Mouse (Mus musculus): ENCODE measurements around the gene Maff. TPM values are rescaled to one million over a fixed set of nuclear protein-coding genes. Genes with fewer than 3 reads are reported as not detected.

Gene Maff
- polyA plus RNA-seq, 1 experiment from 2014 or later, result 1.1 TPM

DNA sequence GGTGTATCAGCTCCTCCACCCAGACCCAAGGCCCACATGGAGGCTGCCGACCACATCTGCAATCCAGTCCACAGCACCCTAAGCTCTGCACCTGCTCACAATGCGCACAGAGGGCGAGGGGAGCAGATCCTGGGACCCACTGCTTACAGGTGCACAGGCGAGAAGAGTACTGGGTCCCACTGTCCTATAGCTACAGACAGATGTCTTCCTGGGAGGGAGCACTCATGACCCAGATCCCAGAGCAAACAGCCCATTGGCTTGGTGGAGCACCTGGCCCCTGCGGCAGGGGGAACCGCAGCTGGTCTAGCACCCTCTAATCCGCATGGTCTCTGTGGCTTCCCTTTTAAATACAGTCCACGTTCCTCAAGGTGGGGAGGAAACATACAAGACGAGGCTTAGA, 35.2 kb downstream of the Maff start:
- H3K9ac ChIP-seq (replicated peaks; ENCODE audit: low read depth, low read length), result no peak overlapping the region
- no peak overlapping the region for H3K4me2 ChIP-seq (ENCODE audit: low read length)
- 87% methylated on average over 9 of the region's 9 CpGs for WGBS
- no peaks in the 10 kb centered on the region for H3K9me3 ChIP-seq (ENCODE audit: control insufficient read depth, low read length)
- H3K36me3 ChIP-seq (ENCODE audit: control insufficient read depth, insufficient read depth), result no peaks in the 10 kb centered on the region; the same call in 1 of the 2 replicates
- H3K27ac ChIP-seq (ENCODE audit: low read length), result peak overlapping the region; percentile 53
- H3K4me1 ChIP-seq (replicated peaks; ENCODE audit: control insufficient read depth, insufficient read depth, low read length), result peaks cover 20% of the 10 kb centered on the region
- H3K4me3 ChIP-seq (replicated peaks; ENCODE audit: low read length), result no peak overlapping the region
- ATAC-seq, result no peak
- no peaks in the 10 kb centered on the region for H3K27me3 ChIP-seq (replicated peaks; ENCODE audit: control insufficient read depth, insufficient read depth, low read length)

DNA sequence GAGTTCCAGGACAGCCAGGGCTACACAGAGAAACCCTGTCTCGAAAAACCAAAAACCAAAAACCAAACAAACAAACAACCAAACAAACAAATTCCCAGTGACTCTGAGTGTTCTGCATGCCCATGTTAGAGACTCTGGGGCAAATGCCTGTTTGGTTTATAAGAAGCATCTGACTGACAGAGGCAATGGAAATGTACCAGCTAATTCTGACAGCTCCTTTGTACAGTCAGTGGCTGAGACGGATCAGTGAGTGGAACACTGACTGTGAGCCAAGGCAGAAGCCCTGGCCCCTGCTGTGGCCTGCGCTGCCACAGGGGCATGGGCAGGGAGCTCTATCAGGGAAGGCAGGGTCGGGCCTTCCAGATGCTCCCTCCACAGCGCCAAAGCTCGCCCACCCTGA, 40.7 kb downstream of the Maff start:
- no peak for ATAC-seq
- Histone ChIP-seq H3K4me3 (replicated peaks; ENCODE audit: low read length) (no peak overlapping the region), H3K27ac (ENCODE audit: low read length) (no peak overlapping the region), H3K9ac (replicated peaks; ENCODE audit: low read depth, low read length) (no peak overlapping the region), H3K4me2 (ENCODE audit: low read length) (no peak overlapping the region), H3K4me1 (replicated peaks; ENCODE audit: control insufficient read depth, insufficient read depth, low read length) (peaks cover 10% of the 10 kb centered on the region; the same call in 1 of the 2 replicates), H3K27me3 (replicated peaks; ENCODE audit: control insufficient read depth, insufficient read depth, low read length) (no peaks in the 10 kb centered on the region), H3K36me3 (ENCODE audit: control insufficient read depth, insufficient read depth) (no peaks in the 10 kb centered on the region; the same call in 1 of the 2 replicates), H3K9me3 (ENCODE audit: control insufficient read depth, low read length) (no peaks in the 10 kb centered on the region)
- WGBS, result 66% methylated on average over 6 of the region's 6 CpGs

DNA sequence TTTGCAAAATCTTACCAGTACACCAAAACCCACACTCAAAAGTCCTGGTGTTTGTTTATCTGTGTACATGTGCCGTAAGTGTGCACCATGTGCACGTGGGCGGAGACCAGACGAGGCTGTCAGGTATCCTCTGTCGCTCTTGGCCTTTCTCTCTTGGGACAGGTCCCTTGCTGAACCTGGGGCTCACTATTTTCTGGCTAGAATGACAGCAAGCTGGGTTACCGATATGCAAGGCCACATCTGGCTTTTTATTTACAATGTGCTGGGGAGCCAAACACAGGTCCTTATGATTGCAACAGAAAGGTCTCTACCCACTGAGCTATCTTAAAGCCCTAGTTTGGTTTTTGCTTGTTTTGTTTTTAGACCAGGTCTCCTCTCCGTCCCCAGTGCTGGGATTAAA, 41.2 kb downstream of the Maff start:
- 94% methylated on average over 7 of the region's 7 CpGs for WGBS
- Histone ChIP-seq H3K27ac (ENCODE audit: low read length) (no peak overlapping the region), H3K4me1 (replicated peaks; ENCODE audit: control insufficient read depth, insufficient read depth, low read length) (peaks cover 10% of the 10 kb centered on the region; the same call in 1 of the 2 replicates), H3K4me3 (replicated peaks; ENCODE audit: low read length) (no peak overlapping the region), H3K27me3 (replicated peaks; ENCODE audit: control insufficient read depth, insufficient read depth, low read length) (no peaks in the 10 kb centered on the region), H3K9ac (replicated peaks; ENCODE audit: low read depth, low read length) (no peak overlapping the region), H3K9me3 (ENCODE audit: control insufficient read depth, low read length) (no peaks in the 10 kb centered on the region), H3K36me3 (ENCODE audit: control insufficient read depth, insufficient read depth) (no peaks in the 10 kb centered on the region; the same call in 1 of the 2 replicates), H3K4me2 (ENCODE audit: low read length) (no peak overlapping the region)
- ATAC-seq, result no peak

GRCm38 (mm10) chr15:79388171-79388570, 41.8 kb downstream of the Maff start:
- no peaks in the 10 kb centered on the region; the same call in 1 of the 2 replicates for H3K36me3 ChIP-seq (ENCODE audit: control insufficient read depth, insufficient read depth)
- H3K4me1 ChIP-seq (replicated peaks; ENCODE audit: control insufficient read depth, insufficient read depth, low read length), result peaks cover 8% of the 10 kb centered on the region; the same call in 1 of the 2 replicates
- H3K27me3 ChIP-seq (replicated peaks; ENCODE audit: control insufficient read depth, insufficient read depth, low read length), result no peaks in the 10 kb centered on the region
- no peak overlapping the region for H3K9ac ChIP-seq (replicated peaks; ENCODE audit: low read depth, low read length)
- no peak overlapping the region for H3K4me3 ChIP-seq (replicated peaks; ENCODE audit: low read length)
- ATAC-seq, result no peak
- 82% methylated on average over 6 of the region's 6 CpGs for WGBS
- no peaks in the 10 kb centered on the region for H3K9me3 ChIP-seq (ENCODE audit: control insufficient read depth, low read length)
- no peak overlapping the region for H3K27ac ChIP-seq (ENCODE audit: low read length)
- H3K4me2 ChIP-seq (ENCODE audit: low read length), result no peak overlapping the region

DNA sequence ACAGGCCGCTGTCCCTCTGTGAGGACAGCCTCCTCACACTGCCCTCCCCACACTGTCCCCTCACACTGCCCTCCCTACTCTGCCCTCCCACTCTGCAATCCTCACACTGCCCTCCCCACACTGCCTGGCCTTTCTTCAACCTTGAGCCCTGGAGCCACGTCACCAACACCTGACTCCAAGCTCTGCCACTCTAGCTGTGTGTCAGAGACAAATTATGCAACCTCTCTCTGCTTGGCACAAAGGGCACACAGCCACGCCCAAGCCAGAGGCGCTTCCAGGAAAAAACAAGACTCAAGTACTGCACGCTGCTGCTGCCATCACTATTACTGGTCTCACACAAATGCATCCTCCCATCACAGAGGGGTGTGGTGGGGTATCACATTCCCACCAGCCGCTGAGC, 44.0 kb downstream of the Maff start:
- WGBS, result 78% methylated on average over 6 of the region's 6 CpGs
- Histone ChIP-seq H3K4me1 (replicated peaks; ENCODE audit: control insufficient read depth, insufficient read depth, low read length) (peaks cover 5% of the 10 kb centered on the region; the same call in 1 of the 2 replicates), H3K27me3 (replicated peaks; ENCODE audit: control insufficient read depth, insufficient read depth, low read length) (no peaks in the 10 kb centered on the region), H3K4me3 (replicated peaks; ENCODE audit: low read length) (no peak overlapping the region), H3K36me3 (ENCODE audit: control insufficient read depth, insufficient read depth) (no peaks in the 10 kb centered on the region; the same call in 1 of the 2 replicates), H3K9ac (replicated peaks; ENCODE audit: low read depth, low read length) (no peak overlapping the region), H3K27ac (ENCODE audit: low read length) (no peak overlapping the region), H3K4me2 (ENCODE audit: low read length) (no peak overlapping the region), H3K9me3 (ENCODE audit: control insufficient read depth, low read length) (no peaks in the 10 kb centered on the region)
- no peak for ATAC-seq

- H3K9ac ChIP-seq (replicated peaks; ENCODE audit: low read depth, low read length), result no peak overlapping the region
- no peak overlapping the region for H3K4me3 ChIP-seq (replicated peaks; ENCODE audit: low read length)
- H3K4me2 ChIP-seq (ENCODE audit: low read length), result no peak overlapping the region
- no peaks in the 10 kb centered on the region for H3K9me3 ChIP-seq (ENCODE audit: control insufficient read depth, low read length)
- no peaks in the 10 kb centered on the region for H3K27me3 ChIP-seq (replicated peaks; ENCODE audit: control insufficient read depth, insufficient read depth, low read length)
- H3K36me3 ChIP-seq (ENCODE audit: control insufficient read depth, insufficient read depth), result no peaks in the 10 kb centered on the region
- peak overlapping the region; percentile 37; the same call in 1 of the 2 replicates for H3K27ac ChIP-seq (ENCODE audit: low read length)
- no peak for ATAC-seq
- H3K4me1 ChIP-seq (replicated peaks; ENCODE audit: control insufficient read depth, insufficient read depth, low read length), result peaks cover 5% of the 10 kb centered on the region; the same call in 1 of the 2 replicates
- WGBS, result 38% methylated on average over 7 of the region's 7 CpGs
These were observed 45.1 kb downstream of the Maff start for GRCm38 (mm10) chr15:79391447-79392093.

DNA sequence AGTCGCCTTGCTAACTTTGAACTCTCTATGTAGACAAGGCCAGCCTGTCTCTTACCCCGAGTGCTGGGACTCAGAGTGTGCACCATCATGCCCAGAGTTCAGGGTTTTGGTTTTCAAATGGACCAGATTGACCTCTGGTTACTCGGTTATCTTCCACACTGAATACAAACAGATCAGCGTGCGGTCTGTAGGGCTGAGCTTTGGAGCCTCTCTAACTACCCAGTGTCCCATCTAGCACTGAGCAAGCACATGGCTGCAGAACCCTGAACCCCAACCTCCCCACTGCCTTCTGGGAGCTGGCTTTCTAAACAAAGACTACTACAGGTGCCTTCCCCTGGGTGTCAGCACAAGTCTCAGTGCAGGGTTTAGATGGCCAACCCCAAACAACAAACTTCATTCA, 46.1 kb downstream of the Maff start:
- WGBS, result 90% methylated on average over 5 of the region's 5 CpGs
- no peak overlapping the region for H3K27ac ChIP-seq (ENCODE audit: low read length)
- no peak for ATAC-seq
- no peaks in the 10 kb centered on the region for H3K27me3 ChIP-seq (replicated peaks; ENCODE audit: control insufficient read depth, insufficient read depth, low read length)
- no peak overlapping the region for H3K4me3 ChIP-seq (replicated peaks; ENCODE audit: low read length)
- H3K9me3 ChIP-seq (ENCODE audit: control insufficient read depth, low read length), result no peaks in the 10 kb centered on the region
- H3K4me1 ChIP-seq (replicated peaks; ENCODE audit: control insufficient read depth, insufficient read depth, low read length), result peaks cover 5% of the 10 kb centered on the region; the same call in 1 of the 2 replicates
- H3K9ac ChIP-seq (replicated peaks; ENCODE audit: low read depth, low read length), result no peak overlapping the region
- no peak overlapping the region for H3K4me2 ChIP-seq (ENCODE audit: low read length)
- H3K36me3 ChIP-seq (ENCODE audit: control insufficient read depth, insufficient read depth), result no peaks in the 10 kb centered on the region

- H3K27ac ChIP-seq (ENCODE audit: low read length), result no peak overlapping the region
- H3K36me3 ChIP-seq (ENCODE audit: control insufficient read depth, insufficient read depth), result no peaks in the 10 kb centered on the region
- WGBS, result 88% methylated on average over 6 of the region's 6 CpGs
- H3K4me3 ChIP-seq (replicated peaks; ENCODE audit: low read length), result no peak overlapping the region
- no peaks in the 10 kb centered on the region for H3K27me3 ChIP-seq (replicated peaks; ENCODE audit: control insufficient read depth, insufficient read depth, low read length)
- H3K4me1 ChIP-seq (replicated peaks; ENCODE audit: control insufficient read depth, insufficient read depth, low read length), result peaks cover 5% of the 10 kb centered on the region; the same call in 1 of the 2 replicates
- no peaks in the 10 kb centered on the region for H3K9me3 ChIP-seq (ENCODE audit: control insufficient read depth, low read length)
- ATAC-seq, result no peak
- H3K4me2 ChIP-seq (ENCODE audit: low read length), result no peak overlapping the region
- H3K9ac ChIP-seq (replicated peaks; ENCODE audit: low read depth, low read length), result no peak overlapping the region
These were observed 46.7 kb downstream of the Maff start for GRCm38 (mm10) chr15:79393101-79393500.

GRCm38 (mm10) chr15:79394842-79395241, 48.4 kb downstream of the Maff start:
- Histone ChIP-seq H3K4me3 (replicated peaks; ENCODE audit: low read length) (no peak overlapping the region), H3K4me2 (ENCODE audit: low read length) (no peak overlapping the region), H3K27me3 (replicated peaks; ENCODE audit: control insufficient read depth, insufficient read depth, low read length) (no peaks in the 10 kb centered on the region), H3K4me1 (replicated peaks; ENCODE audit: control insufficient read depth, insufficient read depth, low read length) (peaks cover 10% of the 10 kb centered on the region), H3K27ac (ENCODE audit: low read length) (no peak overlapping the region), H3K36me3 (ENCODE audit: control insufficient read depth, insufficient read depth) (no peaks in the 10 kb centered on the region), H3K9ac (replicated peaks; ENCODE audit: low read depth, low read length) (no peak overlapping the region), H3K9me3 (ENCODE audit: control insufficient read depth, low read length) (no peaks in the 10 kb centered on the region)
- 83% methylated on average over 4 of the region's 4 CpGs for WGBS
- ATAC-seq, result no peak

All from forebrain, embryonic 16.5 days (tissue).